In genomic region chr2:73270593-73271458, GRCm38 (mm10) we compare ENCODE assay signal across 8 mouse cellular contexts. TPM values are rescaled to one million over a fixed set of nuclear protein-coding genes. Genes with fewer than 3 reads are reported as not detected.
DNase-seq lines count a peak whose midpoint lies in the region; ATAC-seq and TF ChIP-seq lines count a peak whose summit lies in the region.

No protein-coding gene starts in this region.

- H3K9ac ChIP-seq in heart, postnatal 0 days (replicated peaks; ENCODE audit: low read depth, low read length): no peak overlapping the region
- H3K9ac ChIP-seq in limb, embryonic 15.5 days: no peak overlapping the region
- H3K9ac ChIP-seq in neural tube, embryonic 11.5 days (ENCODE audit: low read length): no peak overlapping the region

- peak; percentile 38 for DNase-seq in lung, adult 2 months
- no peak for DNase-seq in lung, adult 18-20 months
- DNase-seq in embryo, embryonic 10 days (ENCODE audit: low spot score): peak; percentile 63
- DNase-seq in heart, postnatal 0 days (ENCODE audit: low spot score): no peak
- peak; percentile 52 for DNase-seq in neural tube, embryonic 11.5 days (ENCODE audit: low spot score)
- DNase-seq in adrenal gland, adult 8-10 months: no peak

- H3K27me3 ChIP-seq in heart, postnatal 0 days (ENCODE audit: control insufficient read depth, insufficient read depth, low read length): peaks cover 88% of the 10 kb centered on the region
- H3K27me3 ChIP-seq in limb, embryonic 15.5 days: peaks cover 83% of the 10 kb centered on the region
- peaks cover 80% of the 10 kb centered on the region for H3K27me3 ChIP-seq in neural tube, embryonic 11.5 days (ENCODE audit: control insufficient read depth, insufficient read depth, low read length)

- no peak overlapping the region for H3K27ac ChIP-seq in heart, postnatal 0 days (ENCODE audit: low read depth)
- H3K27ac ChIP-seq in limb, embryonic 15.5 days: no peak overlapping the region
- H3K27ac ChIP-seq in neural tube, embryonic 11.5 days (ENCODE audit: low read depth, low read length): no peak overlapping the region

- TF ChIP-seq CTCF in lung, adult 2 months (IDR thresholded peaks at IDR 0.05; ENCODE audit: insufficient read depth, low read length): no peak
- peak; percentile 9; the same call in 1 of the 2 replicates for TF ChIP-seq CTCF in heart, postnatal 0 days (IDR thresholded peaks at IDR 0.05; ENCODE audit: low read depth)

- no peaks in the 10 kb centered on the region for H3K36me3 ChIP-seq in heart, postnatal 0 days (replicated peaks; ENCODE audit: control insufficient read depth, insufficient read depth, low read length)
- H3K36me3 ChIP-seq in limb, embryonic 15.5 days: no peaks in the 10 kb centered on the region
- no peaks in the 10 kb centered on the region for H3K36me3 ChIP-seq in neural tube, embryonic 11.5 days (ENCODE audit: control insufficient read depth, insufficient read depth, low read length)

- peaks cover 17% of the 10 kb centered on the region for H3K4me1 ChIP-seq in lung, adult 2 months (ENCODE audit: control insufficient read depth, insufficient read depth, low read length)
- peaks cover 18% of the 10 kb centered on the region for H3K4me1 ChIP-seq in heart, postnatal 0 days (ENCODE audit: control insufficient read depth, insufficient read depth)
- H3K4me1 ChIP-seq in limb, embryonic 15.5 days: peaks cover 50% of the 10 kb centered on the region
- H3K4me1 ChIP-seq in neural tube, embryonic 11.5 days (ENCODE audit: control insufficient read depth, insufficient read depth, low read length): peaks cover 26% of the 10 kb centered on the region

- TF ChIP-seq EP300 in heart, postnatal 0 days (IDR thresholded peaks at IDR 0.05; ENCODE audit: low read depth): no peak

- no peak overlapping the region for H3K4me2 ChIP-seq in heart, postnatal 0 days (ENCODE audit: low read depth, low read length)
- peak overlapping the region; percentile 17 for H3K4me2 ChIP-seq in limb, embryonic 15.5 days
- peak overlapping the region; percentile 12; the same call in 1 of the 2 replicates for H3K4me2 ChIP-seq in neural tube, embryonic 11.5 days (ENCODE audit: low read depth)

- no peaks in the 10 kb centered on the region for H3K9me3 ChIP-seq in heart, postnatal 0 days (replicated peaks; ENCODE audit: control insufficient read depth, low read length)
- H3K9me3 ChIP-seq in limb, embryonic 15.5 days: no peaks in the 10 kb centered on the region
- H3K9me3 ChIP-seq in neural tube, embryonic 11.5 days (ENCODE audit: control insufficient read depth, low read length): no peaks in the 10 kb centered on the region

- ATAC-seq in heart, postnatal 0 days (ENCODE audit: insufficient read depth, low read depth): no peak
- no peak for ATAC-seq in limb, embryonic 15.5 days (ENCODE audit: insufficient number of reproducible peaks, low FRiP score, low TSS enrichment, low read depth)
- no peak for ATAC-seq in neural tube, embryonic 11.5 days (ENCODE audit: insufficient read depth, low FRiP score, low TSS enrichment)
- no peak for ATAC-seq in monocyte, adult 5-6 weeks (replicated peaks; ENCODE audit: insufficient number of reproducible peaks, low FRiP score, low TSS enrichment, poor library complexity, severe bottlenecking)

- TF ChIP-seq POLR2A in lung, adult 2 months (IDR thresholded peaks at IDR 0.05; ENCODE audit: borderline replicate concordance, extremely low read depth, low read depth, low read length): no peak

- WGBS in lung, adult 2 months: 6% methylated on average over 38 of the region's 38 CpGs
- WGBS in heart, postnatal 0 days: 3% methylated on average over 38 of the region's 38 CpGs
- WGBS in limb, embryonic 15.5 days: 7% methylated on average over 38 of the region's 38 CpGs
- under 1% methylated on average over 38 of the region's 38 CpGs for WGBS in neural tube, embryonic 11.5 days

- no peak overlapping the region for H3K4me3 ChIP-seq in lung, adult 2 months (replicated peaks; ENCODE audit: extremely low read depth, low read depth, low read length)
- no peak overlapping the region; the same call in 1 of the 2 replicates for H3K4me3 ChIP-seq in heart, postnatal 0 days (ENCODE audit: low read depth, low read length)
- peak overlapping the region; percentile 3; the same call in 1 of the 2 replicates for H3K4me3 ChIP-seq in limb, embryonic 15.5 days
- no peak overlapping the region for H3K4me3 ChIP-seq in neural tube, embryonic 11.5 days (ENCODE audit: low read depth, low read length)

RNA-seq across cellular contexts. Expression of gene Sp9, which starts 0.9 kb away (rescaled TPM):
- not detected in 2 replicates for polyA plus RNA-seq in lung, adult 2 months (2012; rRNA removed)
- not detected in 2 replicates for total RNA-seq in heart, postnatal 0 days (2014; rRNA removed; ENCODE audit: low replicate concordance)
- not detected in 2 replicates for polyA plus RNA-seq in heart, postnatal 0 days (2015; fragmentation: Nextera tagmentation; extraction: Ambion mirVana)
- 1.7 and 1.9 TPM in 2 replicates for polyA plus RNA-seq in limb, embryonic 15.5 days (2015; fragmentation: Nextera tagmentation; extraction: Ambion mirVana)
- polyA plus RNA-seq in neural tube, embryonic 11.5 days (2014; fragmentation: Nextera tagmentation; extraction: Ambion mirVana): 1.8 and 2.0 TPM in 2 replicates
- not detected in 3 replicates for total RNA-seq in monocyte, adult 5-6 weeks (2017)
- total RNA-seq in adrenal gland, adult 8-10 months (2022): not detected

RNA-seq across cellular contexts. Expression of gene Scrn3, which starts 41.6 kb away (rescaled TPM):
- 5.5 and 8.9 TPM in 2 replicates for polyA plus RNA-seq in lung, adult 2 months (2012; rRNA removed)
- total RNA-seq in heart, postnatal 0 days (2014; rRNA removed; ENCODE audit: low replicate concordance): 10.5 and 16.3 TPM in 2 replicates
- polyA plus RNA-seq in heart, postnatal 0 days (2015; fragmentation: Nextera tagmentation; extraction: Ambion mirVana): 13.5 and 13.8 TPM in 2 replicates
- polyA plus RNA-seq in limb, embryonic 15.5 days (2015; fragmentation: Nextera tagmentation; extraction: Ambion mirVana): 13.9 and 14.2 TPM in 2 replicates
- 12.4 and 14.5 TPM in 2 replicates for polyA plus RNA-seq in neural tube, embryonic 11.5 days (2014; fragmentation: Nextera tagmentation; extraction: Ambion mirVana)
- 6.3 to 13.4 TPM (median 10.3 TPM) in 3 replicates for total RNA-seq in monocyte, adult 5-6 weeks (2017)
- total RNA-seq in adrenal gland, adult 8-10 months (2022): 10 to 100 TPM; 23.9 to 33.8 (median 30.1) TPM

RNA-seq across cellular contexts. Expression of gene Cir1, which starts 41.7 kb away (rescaled TPM):
- 2.1 and 4.3 TPM in 2 replicates for polyA plus RNA-seq in lung, adult 2 months (2012; rRNA removed)
- 0.08 and 3.9 TPM in 2 replicates for total RNA-seq in heart, postnatal 0 days (2014; rRNA removed; ENCODE audit: low replicate concordance)
- polyA plus RNA-seq in heart, postnatal 0 days (2015; fragmentation: Nextera tagmentation; extraction: Ambion mirVana): 20.0 and 24.3 TPM in 2 replicates
- polyA plus RNA-seq in limb, embryonic 15.5 days (2015; fragmentation: Nextera tagmentation; extraction: Ambion mirVana): 23.0 and 26.8 TPM in 2 replicates
- polyA plus RNA-seq in neural tube, embryonic 11.5 days (2014; fragmentation: Nextera tagmentation; extraction: Ambion mirVana): 21.0 and 23.0 TPM in 2 replicates
- 25.7 to 34.2 TPM (median 30.7 TPM) in 3 replicates for total RNA-seq in monocyte, adult 5-6 weeks (2017)
- total RNA-seq in adrenal gland, adult 8-10 months (2022): 10 to 100 TPM; 18.0 to 24.0 (median 20.5) TPM

RNA-seq across cellular contexts. Expression of gene Ola1, which starts 52.1 kb away (rescaled TPM):
- 2.4 and 5.3 TPM in 2 replicates for polyA plus RNA-seq in lung, adult 2 months (2012; rRNA removed)
- total RNA-seq in heart, postnatal 0 days (2014; rRNA removed; ENCODE audit: low replicate concordance): 33.3 and 34.6 TPM in 2 replicates
- polyA plus RNA-seq in heart, postnatal 0 days (2015; fragmentation: Nextera tagmentation; extraction: Ambion mirVana): 66.2 and 67.0 TPM in 2 replicates
- 94.3 and 97.5 TPM in 2 replicates for polyA plus RNA-seq in limb, embryonic 15.5 days (2015; fragmentation: Nextera tagmentation; extraction: Ambion mirVana)
- 93.3 and 98.5 TPM in 2 replicates for polyA plus RNA-seq in neural tube, embryonic 11.5 days (2014; fragmentation: Nextera tagmentation; extraction: Ambion mirVana)
- 50.7 to 73.3 TPM (median 66.3 TPM) in 3 replicates for total RNA-seq in monocyte, adult 5-6 weeks (2017)
- total RNA-seq in adrenal gland, adult 8-10 months (2022): 10 to 100 TPM; 53.6 to 59.3 (median 56.3) TPM

Comparison
In these comparisons a context has a peak if more than half of its experiments do, and no peak if none do; other contexts are left out.
1. DNase-seq: peak in lung, adult 2 months (single experiment), embryo, embryonic 10 days (single experiment) and neural tube, embryonic 11.5 days (single experiment); none in lung, adult 18-20 months (0 of 2), heart, postnatal 0 days (single experiment) and adrenal gland, adult 8-10 months (single experiment).